Mouse (Mus musculus) myocyte (in vitro differentiated cells): ENCODE results near the gene Dvl1.

Source experiments
- E2F4 ChIP-seq: IDR thresholded peaks from one replicate; pipeline ENCODE4 v1.6.1; 2011; ENCODE audit warnings: mild to moderate bottlenecking, control low read depth, moderate library complexity; ENCODE audit not compliant: insufficient read depth
- MAX ChIP-seq: IDR thresholded peaks from one replicate; pipeline ENCODE4 v1.6.1; 2011; ENCODE audit warnings: low read depth, mild to moderate bottlenecking, control low read depth
- POLR2A ChIP-seq: IDR thresholded peaks from one replicate; pipeline ENCODE4 v1.6.1; 2011; ENCODE audit warnings: low read depth, mild to moderate bottlenecking, control low read depth, moderate library complexity; ENCODE audit not compliant: insufficient read length
- USF1 ChIP-seq: IDR thresholded peaks from one replicate; pipeline ENCODE4 v1.6.1; 2011; ENCODE audit warnings: low read depth, mild to moderate bottlenecking, control low read depth, moderate library complexity

DNA sequence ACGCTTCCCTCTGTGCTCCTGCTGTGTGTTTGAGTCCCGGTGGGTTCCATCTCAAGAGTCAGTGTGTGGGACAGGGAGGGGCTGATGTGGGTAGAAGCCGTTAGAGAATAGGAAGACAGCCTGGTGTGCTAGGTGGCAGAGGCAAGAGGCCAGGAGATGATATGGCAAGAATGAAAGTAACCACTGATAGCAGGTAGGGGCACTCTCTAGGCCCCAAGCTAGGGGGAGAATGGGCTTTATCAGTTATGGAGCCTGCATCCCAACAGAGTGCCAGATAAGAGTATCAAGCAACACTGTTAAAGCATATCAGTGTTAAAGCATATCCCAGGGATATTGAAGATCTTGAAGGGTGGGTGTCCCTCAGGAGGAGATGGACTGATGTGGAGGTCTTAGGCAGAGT, 9.7 kb downstream of the Dvl1 start:
- TF ChIP-seq POLR2A = no peak
- TF ChIP-seq E2F4 = no peak
- no peak for TF ChIP-seq MAX
- no peak for TF ChIP-seq USF1
